Mouse (Mus musculus) mature B cell (primary cell): ENCODE data around the gene Gm7298.
"Not testable (repeated sequence)": the region's sequence is repeated elsewhere in the genome, so short reads cannot be mapped to it uniquely, and the experiment has no call there.

ENCODE experiments used
- in situ Hi-C: fragments of 300-500 bp; cut with MboI; formaldehyde crosslinking; loops from 2 replicates; pipeline ENCODE4 v1.14.3; 2019

The Gm7298 gene

DNA sequence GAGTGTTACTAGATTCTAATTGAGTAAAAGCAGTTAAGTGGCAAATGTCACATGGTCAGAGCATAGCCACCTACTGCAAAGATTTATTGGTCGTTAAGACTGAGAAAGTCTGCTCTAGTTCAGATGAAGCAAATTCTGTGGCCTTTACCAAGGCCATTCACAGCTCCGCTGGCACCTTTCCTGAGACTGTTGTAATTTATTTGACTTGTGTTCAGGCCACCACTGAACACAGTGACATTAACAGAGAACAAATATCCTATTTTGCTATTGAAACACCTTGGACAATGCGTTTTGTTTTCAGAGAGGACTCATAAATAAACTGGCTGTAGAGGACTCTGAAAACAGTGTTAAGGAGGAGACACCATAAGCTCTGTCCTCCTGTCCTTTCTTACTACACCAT, at the start of gene Gm7298:
Gm7298 (plus strand) TSS at position 301 of the 400 bp plus-strand sequence.
- in situ Hi-C loops = no loop called here

- in situ Hi-C loops = no loop called here
Measured at GRCm38 (mm10) chr6:121828034-121828433, 95.3 kb downstream of the Gm7298 start.

DNA sequence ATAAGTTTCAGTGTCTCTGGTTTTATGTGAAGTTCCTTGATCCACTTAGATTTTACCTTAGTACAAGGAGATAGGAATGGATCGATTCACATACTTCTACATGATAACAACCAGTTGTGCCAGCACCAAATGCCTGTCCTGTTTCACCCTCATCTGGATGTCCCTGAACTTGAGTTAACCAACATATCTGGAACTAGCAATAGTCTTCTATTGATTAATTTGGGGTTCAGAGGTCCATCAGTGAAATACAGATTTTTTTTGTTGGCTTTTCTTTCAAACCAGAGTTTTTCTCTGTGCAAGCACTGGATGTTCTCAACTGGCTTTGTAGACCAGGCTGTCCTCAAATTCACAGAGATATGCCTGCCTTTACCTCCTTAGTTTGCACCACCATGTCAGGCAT, 103.6 kb downstream of the Gm7298 start:
- in situ Hi-C loops = no loop called here

DNA sequence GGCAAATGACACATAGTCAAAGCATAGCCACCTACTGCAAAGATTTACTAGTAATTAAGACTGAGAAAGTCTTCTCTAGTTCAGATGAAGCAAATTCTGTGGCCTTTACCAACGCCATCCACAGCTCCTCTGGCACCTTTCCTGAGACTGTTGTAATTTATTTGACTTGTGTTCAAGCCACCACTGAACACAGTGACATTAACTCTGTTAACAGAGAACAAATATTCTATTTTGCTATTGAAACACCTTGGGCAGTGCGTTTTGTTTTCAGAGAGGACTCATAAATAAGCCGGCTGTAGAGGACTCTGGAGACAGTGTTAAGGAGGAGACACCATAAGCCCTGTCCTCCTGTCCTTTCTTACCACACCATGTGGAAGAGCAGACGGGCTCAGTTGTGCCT, 105.5 kb downstream of the Gm7298 start, which contains the start of gene Mug1:
Mug1 (plus strand) TSS at position 271 of the 400 bp plus-strand sequence.
- in situ Hi-C loops = not testable (repeated sequence)
